ENCODE assay signal across 10 mouse cellular contexts in genomic region chr1:152599347-152599746, GRCm38 (mm10).
DNase-seq lines count a peak whose midpoint lies in the region; ATAC-seq and TF ChIP-seq lines count a peak whose summit lies in the region.
"Had no signal": no experiment of that assay in that cellular context is flagged by ENCODE, and none has a peak within 500 bp of the region (broad histone marks: within the 10 kb centered on the region; RNA-seq: fewer than 3 reads in every experiment).

No protein-coding gene starts in this region.

- no peaks in the 10 kb centered on the region for H3K27me3 ChIP-seq in intestine, embryonic 14.5 days (replicated peaks; ENCODE audit: control insufficient read depth, insufficient read depth, low read length)
- no peaks in the 10 kb centered on the region for H3K27me3 ChIP-seq in intestine, postnatal 0 days (replicated peaks; ENCODE audit: control insufficient read depth, insufficient read depth, low read length)

- H3K27ac ChIP-seq in intestine, embryonic 14.5 days (ENCODE audit: low read depth) = peak overlapping the region; percentile 11; the same call in 1 of the 2 replicates
- no peak overlapping the region for H3K27ac ChIP-seq in intestine, postnatal 0 days (ENCODE audit: low read depth, low read length)
- H3K27ac ChIP-seq in brown adipose tissue, adult 24 weeks (replicated peaks; ENCODE audit: low read depth, low read length) = peak overlapping the region; percentile 90
- H3K27ac ChIP-seq in macrophage = peak overlapping the region; percentile 21; the same call in 1 of the 2 replicates
- H3K27ac ChIP-seq: left cerebral cortex, adult 2 months had no signal

- H3K4me3 ChIP-seq in intestine, embryonic 14.5 days (ENCODE audit: low read depth, low read length) = no peak overlapping the region
- no peak overlapping the region for H3K4me3 ChIP-seq in intestine, postnatal 0 days (ENCODE audit: low read depth, low read length)
- peak overlapping the region; percentile 7; the same call in 1 of the 2 replicates for H3K4me3 ChIP-seq in brown adipose tissue, adult 24 weeks (ENCODE audit: insufficient read depth, low read depth, low read length)
- H3K4me3 ChIP-seq in macrophage (ENCODE audit: inconsistent target) = no peak overlapping the region
- H3K4me3 ChIP-seq: left cerebral cortex, adult 2 months; myocyte had no signal

- ATAC-seq in intestine, embryonic 14.5 days (replicated peaks; ENCODE audit: low FRiP score, low TSS enrichment, low read depth) = no peak
- ATAC-seq in intestine, postnatal 0 days = no peak

- peaks cover 4% of the 10 kb centered on the region; the same call in 1 of the 2 replicates for H3K36me3 ChIP-seq in intestine, embryonic 14.5 days (ENCODE audit: control insufficient read depth, insufficient read depth, low read length)
- H3K36me3 ChIP-seq in intestine, postnatal 0 days (ENCODE audit: control insufficient read depth, insufficient read depth) = no peaks in the 10 kb centered on the region; the same call in 1 of the 2 replicates
- H3K36me3 ChIP-seq in macrophage (ENCODE audit: inconsistent target) = peaks cover 16% of the 10 kb centered on the region

- no peak overlapping the region for H3K4me2 ChIP-seq in intestine, embryonic 14.5 days (ENCODE audit: low read length)
- no peak overlapping the region for H3K4me2 ChIP-seq in intestine, postnatal 0 days (replicated peaks; ENCODE audit: low read depth)

- TF ChIP-seq CTCF in intestine, postnatal 0 days (IDR thresholded peaks at IDR 0.05; ENCODE audit: low read depth) = no peak

- H3K9ac ChIP-seq in intestine, embryonic 14.5 days (ENCODE audit: low read length) = no peak overlapping the region
- H3K9ac ChIP-seq in intestine, postnatal 0 days (ENCODE audit: low read depth, low read length) = no peak overlapping the region

- peaks cover 95% of the 10 kb centered on the region; the same call in 1 of the 2 replicates for H3K79me2 ChIP-seq in macrophage (ENCODE audit: inconsistent target)

- intact Hi-C loops in gastrocnemius, postnatal 14 days (cut with DNase I; ENCODE audit: low total_unique reads) = no loop called here

- no peak for DNase-seq in intestine, embryonic 14.5 days (ENCODE audit: low spot score)
- DNase-seq in kidney, adult 9 months = peak; percentile 74
- DNase-seq in thymus, adult 18-20 months = no peak
- no peak for DNase-seq in layer of hippocampus, adult 8-10 months (ENCODE audit: low spot score in 2 of 2)
- no peak for DNase-seq in gastrocnemius, postnatal 14 days

- no peaks in the 10 kb centered on the region; the same call in 1 of the 2 replicates for H3K4me1 ChIP-seq in intestine, embryonic 14.5 days (replicated peaks; ENCODE audit: control insufficient read depth, insufficient read depth, low read length)
- peaks cover 4% of the 10 kb centered on the region; the same call in 1 of the 2 replicates for H3K4me1 ChIP-seq in intestine, postnatal 0 days (replicated peaks; ENCODE audit: control insufficient read depth, insufficient read depth, low read length)
- peaks cover 62% of the 10 kb centered on the region for H3K4me1 ChIP-seq in brown adipose tissue, adult 24 weeks (ENCODE audit: control insufficient read depth, insufficient read depth, insufficient read length, low read length)

- no peaks in the 10 kb centered on the region for H3K9me3 ChIP-seq in intestine, embryonic 14.5 days (ENCODE audit: control insufficient read depth, low read length)
- no peaks in the 10 kb centered on the region for H3K9me3 ChIP-seq in intestine, postnatal 0 days (ENCODE audit: control insufficient read depth)

- WGBS in intestine, embryonic 14.5 days = 79% methylated on average over 8 of the region's 8 CpGs
- 66% methylated on average over 8 of the region's 8 CpGs for WGBS in intestine, postnatal 0 days
- 30% methylated on average over 8 of the region's 8 CpGs for WGBS in macrophage (ENCODE audit: missing documents)
